Mouse (Mus musculus): ENCODE measurements at regions not wholly inside any gene's neighbourhood (a gene's known extent, or its start where the extent isn't known, plus 50 kb on each side); places are given as distances from the start of the nearest gene placed in this dataset.

DNA sequence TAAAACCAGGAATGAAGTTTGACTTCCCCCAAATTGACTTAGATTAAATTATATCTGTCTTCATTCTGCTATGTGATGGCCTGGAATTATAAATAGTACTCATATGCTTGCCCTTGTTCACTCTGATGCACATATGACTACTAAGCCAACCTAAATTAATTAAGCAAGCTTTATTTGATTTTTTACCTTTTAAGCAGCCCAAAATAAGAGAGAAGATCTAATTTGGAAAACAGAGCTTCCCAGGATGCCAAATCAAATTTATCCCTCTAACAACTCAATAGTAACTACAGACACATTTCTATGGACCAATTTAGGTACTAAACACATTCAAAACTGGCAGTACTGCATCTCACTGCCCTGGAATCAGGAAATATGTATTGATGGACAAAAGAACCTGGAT is 342.1 kb upstream of the Slc8a1 start:
- no peak for TF ChIP-seq CTCF (IDR thresholded peaks at IDR 0.05; ENCODE audit: low read depth, low read length)
- TF ChIP-seq GATA1 (IDR thresholded peaks at IDR 0.05; ENCODE audit: borderline replicate concordance, low read length) = no peak
- no peak for TF ChIP-seq TAL1 (conservative IDR thresholded peaks at IDR 0.05; ENCODE audit: low read depth, low read length)
- TF ChIP-seq POLR2AphosphoS5 (IDR thresholded peaks at IDR 0.05; ENCODE audit: insufficient replicate concordance, low read depth, low read length) = no peak
